Mouse (Mus musculus) cerebellum, adult 18-20 months (tissue): Measurements from ENCODE around the gene Csad.

Experiments used
- DNase-seq, 2 experiments: peaks; one replicate each; pipeline ENCODE4 v3.0.0; 2021

The Csad gene

DNA sequence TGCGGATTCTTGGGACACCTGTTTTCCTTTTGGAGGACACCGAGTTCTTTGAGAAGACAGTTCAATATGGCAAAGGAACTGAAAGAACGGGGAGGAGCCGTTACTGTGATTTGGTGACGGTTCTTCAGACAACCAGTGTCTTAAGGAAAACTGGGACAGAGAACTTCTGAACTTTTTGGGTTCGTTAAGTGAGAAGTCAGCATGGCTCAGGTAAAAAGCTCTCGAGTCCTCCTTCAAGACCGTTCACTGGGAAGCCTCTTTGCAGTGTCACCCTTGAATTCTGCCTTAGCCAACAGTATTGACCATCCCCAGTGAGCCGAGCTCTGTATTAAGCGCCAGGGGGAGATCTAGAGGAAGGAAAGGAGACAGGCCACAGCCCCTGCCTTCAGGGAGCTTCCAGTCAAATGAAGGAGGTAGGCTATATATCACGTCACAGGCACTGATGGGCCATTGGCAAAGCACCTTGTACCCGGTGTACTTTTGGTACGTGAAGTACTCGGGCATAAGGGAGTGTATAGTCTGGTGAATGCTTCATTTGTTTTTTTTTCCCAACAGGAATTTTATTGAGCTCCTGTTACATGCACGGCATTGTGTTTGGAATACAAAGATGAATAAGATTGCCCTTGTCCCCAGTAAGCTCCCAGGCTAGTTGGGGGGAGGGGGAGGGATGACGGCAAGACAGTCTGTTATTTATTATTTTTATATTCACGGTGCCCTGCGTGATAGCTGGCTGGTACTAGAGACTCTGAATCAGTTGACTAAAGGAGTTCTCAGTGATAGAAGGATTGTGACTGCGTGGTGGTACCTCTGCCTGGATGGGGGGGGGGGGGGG, at the start of gene Csad:
Gene Csad (minus strand): TSS at position 51 of the 832 bp plus-strand sequence.
- DNase-seq: no peak

DNA sequence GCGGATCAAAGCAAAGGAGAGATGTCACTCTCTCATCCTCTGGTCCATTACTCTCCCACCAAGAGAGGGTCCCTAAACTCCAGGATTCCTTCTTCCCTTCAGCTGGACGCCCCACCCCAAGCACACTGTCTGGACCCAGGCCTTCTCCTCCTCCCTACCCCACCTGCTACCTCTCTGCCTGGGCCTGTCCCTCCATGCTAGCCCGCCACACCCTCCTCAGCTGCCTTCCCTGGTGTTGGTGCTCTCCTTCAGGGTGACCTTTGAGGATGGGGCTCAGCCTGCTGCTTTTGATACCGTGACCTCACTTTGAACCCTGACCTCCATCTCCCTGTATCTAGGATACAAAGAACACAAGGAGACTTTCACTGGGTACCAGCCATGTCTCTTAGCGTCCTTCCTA, 46.0 kb upstream of the Csad start:
- no peak for DNase-seq

DNA sequence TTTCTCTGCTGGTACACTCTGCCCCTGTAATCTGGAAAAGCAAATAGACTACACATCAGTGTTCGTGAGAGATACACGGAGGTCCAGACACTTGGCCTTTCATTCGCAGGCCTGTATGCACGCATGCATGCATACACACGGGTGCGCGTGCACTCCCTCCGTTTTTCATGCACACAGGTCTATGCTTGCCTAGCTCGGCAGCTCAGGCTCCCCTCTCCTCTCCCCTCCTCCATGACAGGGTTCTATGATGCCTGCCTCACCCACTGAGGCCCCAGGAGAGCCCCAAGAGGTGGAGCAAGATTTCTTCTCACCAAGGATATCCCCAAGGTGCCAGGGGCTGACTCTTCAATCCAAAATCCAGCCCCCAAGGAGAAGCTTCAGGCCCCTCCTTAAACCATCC, 45.4 kb upstream of the Csad start:
- DNase-seq: no peak

DNA sequence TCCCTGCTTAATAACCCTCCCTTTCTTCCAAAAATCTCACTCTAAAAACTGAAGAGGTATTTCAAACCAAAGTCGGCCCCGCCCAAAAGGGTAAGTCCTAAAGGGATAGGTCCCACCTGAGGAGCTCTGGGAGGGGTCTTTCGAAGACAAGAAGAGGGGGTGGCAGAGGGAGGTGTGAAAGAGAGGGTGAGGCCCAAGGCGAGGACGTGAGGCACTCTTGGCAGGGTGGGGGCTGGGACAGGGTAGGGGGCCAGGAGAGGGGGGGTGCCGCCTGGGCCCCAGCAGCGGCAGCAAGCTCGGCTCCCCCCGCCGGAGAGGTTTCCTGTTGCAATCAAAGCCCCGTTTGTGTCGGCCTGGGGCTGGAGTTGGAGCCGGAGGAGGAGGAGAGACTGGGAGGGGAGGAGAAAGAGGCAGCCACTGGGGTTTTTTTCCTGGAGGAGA, 44.7 kb upstream of the Csad start:
- DNase-seq: no peak

DNA sequence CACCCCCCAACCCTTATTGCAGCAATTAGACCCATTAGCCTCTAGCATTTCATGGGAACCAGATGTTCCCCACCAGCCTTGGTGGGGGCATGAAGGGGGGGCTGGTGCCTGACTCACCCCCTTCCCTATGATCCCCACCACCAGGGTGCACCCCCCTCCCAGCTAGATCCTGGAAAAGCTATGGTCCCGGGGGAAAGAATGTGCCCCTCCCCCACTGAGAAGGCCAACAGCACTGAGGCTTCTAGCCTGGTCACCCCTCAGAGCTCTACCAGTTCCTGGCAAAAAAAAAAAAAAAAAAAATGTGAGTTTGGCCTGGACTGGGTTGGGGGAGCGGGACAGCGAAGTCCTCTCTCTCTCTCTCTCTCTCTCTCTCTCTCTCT, 44.3 kb upstream of the Csad start:
- DNase-seq: no peak

DNA sequence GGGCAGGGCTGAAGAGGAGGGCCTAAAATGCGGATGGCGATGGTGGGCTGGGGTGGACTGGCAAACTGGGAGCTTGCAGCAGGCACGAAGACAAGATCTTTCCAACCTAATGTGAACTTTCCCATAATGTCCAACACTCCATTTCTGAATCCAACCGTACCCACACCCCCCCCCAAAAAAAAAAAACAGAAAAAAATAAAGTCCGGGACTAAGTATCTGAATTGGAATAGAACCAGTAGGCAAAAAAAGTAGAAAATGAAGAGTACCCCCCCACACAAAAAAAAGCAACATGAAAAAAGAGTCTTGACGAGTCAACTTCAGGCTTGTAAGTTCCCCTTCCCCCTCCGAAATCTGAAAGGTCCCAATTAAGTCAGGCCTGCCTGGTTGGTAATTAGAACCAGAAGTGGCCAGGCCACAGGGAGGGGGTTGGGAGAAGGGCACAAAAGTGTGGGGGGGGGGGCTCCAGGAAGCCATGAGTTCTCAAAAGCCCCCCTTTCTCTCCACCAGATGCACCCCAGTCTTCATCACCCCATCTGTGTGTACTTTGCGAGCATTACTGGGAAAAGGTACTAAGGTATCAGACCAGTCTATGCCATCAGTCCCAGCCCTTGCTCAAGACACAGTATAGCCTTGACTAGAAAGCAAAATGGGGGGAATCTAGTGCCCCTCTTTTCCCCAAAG, 43.7 kb upstream of the Csad start:
- no peak for DNase-seq

DNA sequence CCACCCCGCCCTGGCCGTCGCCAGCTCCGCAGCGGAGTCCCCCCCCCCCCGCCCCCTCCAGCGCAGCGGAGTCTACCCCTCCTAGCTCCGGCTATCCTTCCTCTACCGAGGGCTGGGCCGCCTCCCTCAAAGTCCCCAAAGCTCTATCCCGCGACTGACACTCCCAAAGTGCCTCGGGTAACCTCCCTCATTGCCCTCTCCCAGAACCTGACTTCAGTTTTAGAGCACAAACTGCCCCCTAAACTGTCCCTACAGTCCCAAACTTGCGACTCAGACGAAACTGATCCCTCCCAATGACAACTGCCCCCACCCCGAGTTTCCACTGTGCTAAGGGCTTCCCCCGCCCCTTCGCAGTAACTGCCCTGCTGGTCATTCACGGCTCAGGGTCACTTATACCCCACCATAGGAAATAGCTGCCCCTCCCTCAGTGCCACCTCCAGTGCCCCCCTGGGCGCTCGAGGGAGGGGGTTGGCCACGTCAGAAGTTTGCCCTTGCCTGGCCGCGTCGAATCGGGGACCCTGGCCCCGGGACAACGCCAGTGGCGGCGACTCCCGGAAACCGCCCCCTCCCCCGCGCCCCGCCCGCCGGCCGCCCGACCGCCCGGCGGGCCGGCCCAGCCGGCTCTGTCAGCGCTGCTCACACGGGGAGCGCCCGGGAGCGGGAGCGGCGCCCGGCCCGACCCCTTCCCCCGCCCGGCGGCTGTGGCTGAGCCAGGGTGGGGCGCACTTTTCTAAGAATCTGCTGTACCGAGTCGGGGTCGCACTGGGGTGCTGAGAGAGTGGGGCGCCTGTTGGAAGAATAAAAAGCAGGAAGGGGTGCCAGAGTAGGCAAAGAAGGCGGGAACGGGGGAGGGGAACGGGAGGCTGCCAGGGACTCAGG, 43.0 kb upstream of the Csad start:
- DNase-seq: peak; percentile 50 to 51

DNA sequence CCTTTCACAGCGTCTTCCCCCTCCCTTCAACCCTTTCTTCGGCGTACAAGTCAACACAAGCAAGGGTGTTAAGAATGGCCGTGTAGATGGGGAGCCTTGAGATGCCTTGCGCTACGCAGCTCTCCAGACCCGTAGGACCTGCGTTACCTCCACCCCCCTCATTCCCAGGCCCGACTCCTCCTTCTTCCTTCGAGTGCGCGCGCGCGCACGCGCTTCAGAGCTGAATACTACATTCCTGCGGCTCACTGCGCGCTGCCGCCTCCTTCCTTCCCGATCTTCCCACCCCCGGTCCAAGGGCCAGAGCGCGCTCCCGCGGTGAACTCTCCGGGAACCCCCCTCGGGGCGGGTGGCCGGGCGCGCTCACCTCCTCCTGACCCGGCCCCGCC, 42.3 kb upstream of the Csad start:
- peak; percentile 91 to 94 for DNase-seq

DNA sequence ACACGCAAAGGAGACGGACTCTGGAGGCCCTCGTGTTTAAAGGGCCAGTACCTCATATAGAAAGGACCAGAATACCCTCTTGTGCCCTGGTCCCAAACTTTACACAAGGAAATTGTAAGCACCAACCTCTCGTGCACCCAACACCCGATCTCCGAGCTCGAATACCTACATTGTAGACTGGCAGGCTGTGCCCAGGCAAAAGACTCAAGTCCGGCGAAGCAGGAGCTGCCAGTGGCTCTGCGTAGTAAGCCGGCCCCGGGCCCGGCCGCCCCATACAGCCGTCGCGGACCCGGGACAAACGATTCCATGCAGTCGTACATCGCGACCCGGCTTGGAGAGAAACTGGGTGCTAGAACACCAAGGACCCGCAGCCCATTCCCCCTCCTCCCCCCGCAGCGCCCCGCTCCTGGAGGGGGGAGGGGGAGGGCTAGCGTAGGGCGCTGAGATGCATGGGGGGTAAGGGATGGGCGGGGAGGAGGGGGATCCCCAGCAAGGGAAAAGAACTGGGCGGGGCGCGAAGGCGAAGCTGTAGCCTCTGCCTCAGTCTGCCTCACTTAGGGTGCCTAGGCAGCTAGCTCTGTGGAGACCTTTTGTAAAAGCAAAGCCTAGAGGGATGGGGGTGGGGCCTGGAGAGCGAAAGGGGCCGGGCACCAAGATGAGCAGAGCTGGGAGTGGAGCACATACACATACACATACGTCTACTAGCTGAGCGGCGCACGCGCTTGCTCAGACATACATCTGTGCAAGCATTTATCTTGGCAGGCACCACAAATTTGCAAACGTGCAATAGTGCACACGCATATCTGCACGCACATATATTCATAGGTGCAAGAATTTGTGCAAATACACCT, 41.6 kb upstream of the Csad start:
- peak; percentile 70 to 78 for DNase-seq

DNA sequence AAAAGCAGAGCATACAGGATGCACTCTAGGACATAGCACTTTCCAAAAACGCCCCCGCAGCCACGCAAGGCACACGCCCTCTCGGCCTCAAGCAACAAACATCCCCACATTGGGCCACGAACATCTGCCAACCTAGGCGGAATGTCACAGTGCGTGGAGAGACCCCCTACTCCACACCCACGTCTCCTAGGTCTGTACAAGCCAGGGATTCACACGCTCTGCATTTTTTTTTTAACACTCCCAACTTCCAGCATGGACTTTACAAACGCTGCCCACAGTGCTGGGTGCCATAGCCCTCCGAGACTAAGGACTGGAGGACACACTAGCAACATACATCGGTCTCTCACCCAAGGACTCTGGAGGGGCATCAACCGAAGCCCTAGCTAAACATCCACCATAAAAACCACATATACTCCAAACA, 40.9 kb upstream of the Csad start:
- DNase-seq: no peak

DNA sequence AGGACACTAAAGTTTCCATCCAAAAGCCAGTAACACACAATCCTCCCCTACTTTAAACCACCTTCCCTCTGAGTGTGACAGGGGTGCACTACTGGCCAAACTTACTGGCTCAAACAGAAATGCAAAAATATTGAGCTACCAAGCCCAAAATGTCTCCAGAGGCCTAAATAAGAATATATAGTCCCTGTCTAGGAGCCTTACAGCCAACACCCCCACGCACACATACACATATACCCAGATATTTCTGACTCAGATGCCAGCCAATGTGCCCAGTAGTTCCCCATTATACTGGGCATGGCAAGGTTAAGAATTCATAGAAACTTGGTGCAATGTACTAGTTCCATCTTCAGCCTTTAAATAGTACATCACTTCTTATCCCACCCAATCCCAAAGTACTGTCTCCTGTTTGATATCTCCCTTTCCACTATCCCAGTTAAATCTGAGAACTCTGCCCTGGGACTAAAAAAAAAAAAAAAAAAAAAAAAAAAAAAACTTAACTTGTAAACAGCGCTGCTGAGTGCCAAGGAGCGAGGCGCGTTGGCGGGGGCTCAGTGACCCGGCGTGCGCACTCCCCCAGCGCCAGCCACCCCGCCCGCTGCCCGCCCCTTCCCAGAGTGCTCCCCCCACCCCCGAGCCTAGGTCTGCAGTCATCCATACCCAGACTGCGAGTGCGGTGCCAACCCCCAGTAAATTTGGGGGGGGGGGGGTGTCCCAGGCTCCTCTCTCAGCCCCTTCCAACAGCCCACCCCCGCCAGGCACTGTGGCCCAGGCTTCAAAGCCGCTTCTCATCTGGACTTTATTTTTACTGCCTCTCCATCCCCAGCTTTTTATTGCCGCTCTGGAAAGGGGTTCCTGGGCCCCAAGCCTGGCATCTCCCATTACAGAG, 40.0 kb upstream of the Csad start:
- no peak for DNase-seq

DNA sequence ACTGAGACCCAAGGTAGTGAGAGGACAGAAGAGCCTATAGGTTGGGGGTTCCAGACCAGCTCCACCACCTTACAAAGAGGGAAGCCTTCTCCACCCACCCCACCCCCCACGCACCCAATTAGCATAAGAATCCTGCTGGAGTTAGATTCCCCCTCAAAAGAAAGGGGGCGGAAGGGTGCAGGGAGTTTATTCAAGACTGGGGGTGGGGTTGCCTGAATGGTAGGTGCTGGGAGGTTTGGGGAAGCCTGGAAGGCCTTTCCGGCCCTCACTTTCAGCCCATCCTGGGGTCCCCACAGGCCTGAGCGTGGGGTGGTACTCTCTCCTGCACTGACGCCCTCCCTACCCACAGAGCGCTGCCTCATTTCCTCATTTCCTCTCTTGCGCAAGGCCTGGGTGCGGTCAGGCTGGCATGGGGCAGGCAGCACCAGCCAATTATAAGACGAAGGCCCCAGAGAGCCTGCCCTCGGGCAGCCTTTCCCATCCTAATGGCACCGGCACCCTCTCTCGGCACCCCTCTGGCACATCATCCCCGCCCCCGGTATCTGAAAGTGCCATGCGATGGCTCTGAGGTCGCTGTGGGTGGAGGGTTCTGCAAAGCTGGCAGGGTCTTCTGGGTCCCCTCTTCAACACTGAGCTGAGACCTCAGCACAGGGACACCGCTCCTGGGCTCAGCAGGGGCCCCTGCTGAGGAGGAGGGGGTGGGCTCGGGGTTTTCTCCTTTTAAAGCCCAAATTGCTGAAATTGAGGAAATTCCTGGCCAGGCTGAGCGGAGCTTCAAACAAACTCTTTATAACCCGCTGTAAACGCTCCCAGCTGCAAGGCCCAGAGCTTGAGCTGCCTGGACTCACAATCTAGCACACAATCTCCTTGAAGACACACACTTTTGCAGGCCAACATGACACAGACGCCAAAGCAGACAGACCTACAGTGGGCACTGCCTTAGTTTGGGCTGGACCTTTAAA, 39.0 kb upstream of the Csad start:
- DNase-seq: no peak

DNA sequence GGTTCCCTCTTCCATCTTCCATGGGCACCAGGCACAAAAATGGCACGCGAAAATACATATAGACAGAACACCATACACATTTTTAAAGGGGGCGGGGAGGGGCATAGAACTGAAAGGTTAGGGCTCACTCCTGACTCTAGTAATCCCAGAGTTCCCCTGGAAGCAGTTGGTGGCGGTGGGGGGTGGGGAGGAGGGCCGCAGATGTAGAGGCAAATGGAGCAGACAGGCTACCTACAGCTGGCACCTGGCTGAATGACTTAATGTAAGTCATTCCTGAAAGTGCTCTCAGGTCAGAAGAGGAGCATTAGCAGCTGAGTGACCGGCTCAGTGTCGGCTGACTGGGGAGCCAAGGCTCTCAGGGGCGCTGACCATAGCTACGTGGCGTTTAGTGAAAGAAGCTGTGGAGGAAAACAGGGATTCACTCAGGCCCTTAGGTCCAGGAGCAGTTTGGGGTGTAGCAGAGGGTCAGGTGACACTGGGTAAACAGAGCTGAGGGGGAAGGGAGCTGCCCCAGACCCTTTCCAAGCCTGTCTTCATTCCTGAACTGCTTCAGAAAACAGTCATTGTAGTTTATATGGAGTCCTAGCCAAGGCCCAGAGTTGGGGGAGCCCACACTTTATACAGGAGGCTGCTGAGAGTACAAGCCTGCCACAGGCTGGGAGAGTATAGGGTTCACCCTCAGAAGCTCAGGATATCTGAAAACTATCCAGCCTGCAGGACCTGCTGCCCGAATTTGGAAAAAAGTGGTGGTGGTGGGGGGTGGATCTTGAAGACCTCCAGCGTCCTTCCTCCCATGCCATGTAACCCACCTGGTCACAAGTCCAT, 38.1 kb upstream of the Csad start:
- DNase-seq: no peak

DNA sequence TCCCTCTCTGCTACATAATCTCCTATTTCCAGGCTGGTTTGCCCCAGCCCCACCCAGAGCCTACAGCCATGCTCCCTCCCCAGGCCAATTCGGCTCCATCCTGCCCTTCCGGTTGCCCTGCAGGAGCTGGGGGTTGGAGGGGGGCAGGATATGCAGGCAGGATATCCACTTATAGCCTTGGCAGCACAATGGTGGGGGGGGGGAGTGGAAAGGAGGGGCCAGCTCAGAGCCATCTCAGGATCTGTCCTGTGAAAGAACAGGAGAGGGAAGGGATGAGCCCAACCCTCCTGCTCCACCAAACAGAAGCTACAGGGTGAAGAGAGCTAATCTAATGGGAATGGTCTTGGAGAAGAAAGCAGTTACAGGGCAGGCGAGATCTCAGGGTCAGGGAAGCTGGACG, 36.1 kb upstream of the Csad start:
- no peak for DNase-seq

DNA sequence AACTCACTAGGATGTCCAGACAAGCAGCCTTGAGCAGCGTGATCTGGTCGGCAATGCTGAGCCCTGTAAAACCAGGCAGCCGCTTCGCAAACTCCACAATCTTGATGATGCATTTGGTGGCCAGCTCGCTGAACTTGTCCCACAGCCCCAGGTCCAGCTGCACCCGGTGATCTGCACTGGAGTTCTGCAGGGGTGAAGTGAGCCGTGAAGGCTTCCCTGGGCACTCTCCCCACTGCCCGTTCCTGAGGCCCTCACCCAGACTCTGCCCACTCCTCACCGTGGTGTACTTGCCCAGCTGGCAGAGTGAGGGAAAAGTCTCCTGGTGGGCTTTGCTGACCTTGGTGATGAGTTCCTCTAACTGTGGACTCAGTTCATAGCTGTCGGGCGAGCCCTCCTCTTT, 35.3 kb upstream of the Csad start:
- no peak for DNase-seq

DNA sequence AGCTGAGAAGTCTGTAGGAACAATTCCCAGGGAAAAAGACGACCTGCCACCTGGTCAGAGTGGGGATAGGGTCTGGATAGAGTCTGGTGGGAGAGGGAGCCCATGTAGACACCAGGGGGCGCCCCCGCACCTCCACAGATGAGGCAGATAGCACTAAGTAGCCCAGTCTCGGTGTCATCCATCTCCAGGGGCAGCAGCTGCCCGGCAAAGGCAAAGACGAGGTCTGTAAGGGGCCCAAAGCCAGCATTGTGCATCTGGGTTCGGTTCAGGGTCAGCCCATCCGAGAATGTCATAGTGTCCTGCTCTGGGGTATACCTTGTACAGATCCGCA, 34.7 kb upstream of the Csad start:
- peak; percentile 74 to 84 for DNase-seq

DNA sequence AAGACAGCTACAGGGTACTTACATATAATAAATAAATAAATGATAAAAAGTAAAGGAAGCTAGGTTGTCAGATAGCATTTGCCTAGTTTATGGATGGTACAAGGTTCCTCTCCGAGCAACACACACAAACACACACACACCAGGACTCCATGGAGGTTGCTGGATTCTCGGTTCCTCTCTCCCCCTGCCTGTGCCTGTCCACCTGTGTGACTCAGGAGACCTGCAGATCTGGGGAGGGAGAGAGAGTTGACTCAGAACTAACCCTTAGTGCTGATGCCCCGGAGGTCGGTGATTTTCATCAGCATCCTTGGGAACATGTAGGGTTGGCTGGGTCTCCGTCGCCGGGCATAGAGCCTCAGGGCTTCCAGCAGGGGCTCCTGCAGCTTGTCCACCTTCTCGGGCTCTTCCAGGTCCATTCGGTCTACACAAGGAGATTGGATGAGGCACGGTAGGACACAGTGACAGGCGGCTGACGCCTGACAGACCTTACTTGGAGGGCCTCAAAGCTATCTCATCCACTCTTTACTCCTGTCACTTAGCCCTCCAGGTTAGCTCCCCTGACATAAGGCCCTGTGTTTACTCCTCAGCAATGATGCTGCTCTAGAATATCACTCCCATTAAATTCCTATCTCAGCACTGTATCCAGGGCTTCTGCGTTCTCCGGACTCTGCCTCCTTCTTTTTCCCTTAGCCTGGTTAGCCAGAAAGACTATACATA, 34.2 kb upstream of the Csad start:
- DNase-seq: no peak

DNA sequence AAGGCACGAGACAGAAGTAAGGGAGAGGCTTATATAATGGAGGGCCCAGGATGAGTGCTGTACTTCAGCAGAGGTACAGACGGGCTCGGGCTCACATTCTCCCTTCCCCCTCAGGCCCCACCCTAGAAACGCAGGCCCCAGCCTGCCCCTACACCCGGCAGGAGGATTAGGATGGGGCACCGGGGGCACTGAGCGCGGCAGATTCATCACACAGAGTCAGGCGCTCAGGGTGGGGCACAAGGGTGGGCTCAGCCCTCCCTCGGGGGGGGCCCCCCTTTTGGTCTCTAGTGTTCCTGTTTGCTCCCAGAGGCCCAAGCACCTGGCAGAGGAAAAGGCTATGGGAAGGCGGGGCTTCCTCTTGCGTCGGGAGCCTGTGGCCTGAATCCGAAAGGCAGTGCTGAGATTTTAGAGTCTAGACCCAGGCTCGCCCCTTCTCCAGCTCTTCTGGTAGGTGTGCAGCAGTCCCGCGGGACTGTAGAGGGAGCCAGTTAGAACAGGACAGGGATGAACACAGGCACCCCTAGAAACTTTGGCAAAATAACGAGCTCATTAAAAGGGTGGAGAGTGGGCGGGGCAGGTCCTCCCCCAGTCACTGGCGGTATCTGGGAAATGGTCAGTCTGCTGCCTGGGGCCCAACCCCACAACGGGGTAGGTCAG, 31.0 kb upstream of the Csad start:
- DNase-seq: no peak
